Mouse (Mus musculus) frontal cortex, adult 2 months (tissue): ENCODE data around the gene Unc13a. TPM values are rescaled to one million over a fixed set of nuclear protein-coding genes. Genes with fewer than 3 reads are reported as not detected.

Experiments used
- DNase-seq, 2 experiments: peaks; one replicate each; pipeline ENCODE4 v3.0.0; 2022; ENCODE audit warnings: low spot score in 1 of 2; ENCODE audit errors: extremely low spot score in 1 of 2
- polyA plus RNA-seq: library from polyadenylated mRNA; depleted of rRNA; stranded (reverse); fragments of >200 nt; gene quantifications from 2 replicates; pipeline ENCODE4 v1.2.3, GENCODE M21; 2012

Unc13a gene
- polyA plus RNA-seq, 1 experiment: 176 TPM

- no peak for DNase-seq
Measured at GRCm38 (mm10) chr8:71689028-71689427, 17.5 kb upstream of the Unc13a start, which contains the start of gene Insl3. Gene Insl3 (plus strand): TSS chr8:71689214.

DNA sequence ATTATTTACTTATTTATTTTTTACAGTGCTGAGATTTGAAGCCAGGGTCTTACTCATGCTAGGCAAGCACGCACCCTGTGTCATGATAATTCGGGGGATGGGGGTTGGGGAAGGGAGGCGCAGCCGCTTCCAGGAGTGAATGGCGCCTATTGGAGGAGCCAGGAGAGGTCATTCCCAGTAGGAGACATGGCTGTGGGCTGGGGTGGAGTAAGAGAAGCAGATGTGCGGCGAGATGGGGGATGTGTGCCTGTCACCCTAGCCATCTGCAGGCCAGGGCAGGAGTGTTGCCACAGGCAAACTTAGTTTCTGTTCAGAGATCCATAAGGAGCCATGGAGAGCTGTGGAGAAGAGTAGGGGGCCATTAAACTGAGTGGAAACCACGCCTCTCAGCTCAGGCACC, 16.1 kb upstream of the Unc13a start:
- no peak for DNase-seq

DNA sequence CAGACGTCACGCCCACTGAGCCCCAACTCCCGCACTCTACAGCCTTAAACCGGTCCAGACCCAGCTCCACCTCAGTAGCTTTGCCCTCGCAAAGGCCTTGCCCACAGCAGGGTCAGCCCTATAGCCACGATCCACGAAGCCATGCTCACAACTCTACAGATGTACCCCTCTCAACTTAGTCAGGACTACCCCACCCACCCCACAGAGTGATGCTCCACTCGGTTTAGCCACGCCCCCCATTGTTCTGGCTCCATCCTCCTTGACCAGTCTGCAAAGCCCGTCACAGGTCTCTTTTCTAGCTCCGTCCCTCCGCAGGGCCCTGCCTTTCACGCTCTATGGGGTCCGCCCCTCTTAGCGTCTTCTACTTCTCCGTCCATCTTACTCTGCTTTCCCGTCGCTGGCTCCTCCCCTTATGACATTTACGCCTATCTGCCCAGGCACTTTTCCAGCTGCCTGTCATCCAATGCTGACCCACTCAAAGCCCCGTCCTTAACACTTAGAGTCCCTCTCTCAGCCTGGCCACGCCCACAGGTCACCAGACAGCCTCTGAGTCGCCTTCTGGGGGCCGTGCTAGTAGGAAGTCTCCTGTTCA, 14.7 kb upstream of the Unc13a start:
- no peak for DNase-seq

DNA sequence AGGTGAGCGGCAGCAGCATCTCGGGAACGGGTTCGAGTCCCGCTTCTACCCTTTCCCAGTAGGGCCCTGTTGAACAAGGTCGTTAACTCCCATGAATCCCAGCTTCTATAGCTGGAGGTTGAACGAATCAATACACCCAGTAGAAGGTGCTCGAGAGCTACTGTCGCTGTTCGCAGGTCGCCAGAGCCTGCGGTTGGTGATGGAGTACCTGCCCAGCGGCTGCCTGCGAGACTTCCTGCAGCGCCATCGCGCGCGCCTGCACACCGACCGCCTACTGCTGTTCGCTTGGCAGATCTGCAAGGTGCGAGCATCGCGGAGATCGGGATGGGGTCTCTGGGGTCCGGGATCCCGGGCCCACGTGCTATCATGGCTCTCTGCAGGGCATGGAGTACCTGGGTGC, 14.0 kb upstream of the Unc13a start:
- no peak for DNase-seq

DNA sequence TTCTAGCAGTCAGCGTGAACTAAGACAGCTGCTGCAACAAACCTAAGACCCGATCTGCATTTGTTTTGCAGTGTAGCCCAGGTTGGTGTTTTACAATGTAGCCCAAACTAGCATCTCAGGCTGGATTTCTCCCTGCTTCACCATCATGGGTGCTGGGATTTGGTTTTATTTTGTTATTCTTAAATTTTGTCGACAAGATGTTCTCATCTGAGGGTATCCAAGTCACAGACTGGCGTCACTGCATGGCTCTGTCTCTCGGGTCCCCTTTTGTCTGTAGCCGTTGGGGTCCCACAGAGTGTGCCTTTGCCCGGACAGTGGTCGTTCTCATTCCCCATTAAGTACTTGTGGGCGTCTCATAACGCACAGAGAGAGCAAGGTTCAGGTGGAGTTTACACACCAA, 13.1 kb upstream of the Unc13a start:
- DNase-seq: no peak

DNA sequence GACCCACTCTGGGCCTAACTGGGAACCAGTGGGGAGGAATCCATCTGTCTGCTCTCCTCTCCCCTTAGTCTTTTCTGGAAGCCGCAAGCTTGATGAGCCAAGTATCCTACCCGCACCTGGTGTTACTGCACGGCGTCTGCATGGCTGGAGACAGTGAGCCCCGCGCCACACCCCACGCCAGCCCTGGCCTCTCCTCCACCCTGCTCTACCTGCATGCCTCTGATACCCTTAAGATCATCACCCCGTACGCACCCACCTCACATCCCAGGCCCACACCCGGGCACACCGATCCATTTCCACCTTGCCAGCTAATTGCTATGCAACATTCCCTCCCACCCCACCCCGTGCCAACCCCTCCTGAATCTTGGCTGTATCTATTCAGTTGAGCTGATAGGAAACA, 11.3 kb upstream of the Unc13a start:
- no peak for DNase-seq

DNA sequence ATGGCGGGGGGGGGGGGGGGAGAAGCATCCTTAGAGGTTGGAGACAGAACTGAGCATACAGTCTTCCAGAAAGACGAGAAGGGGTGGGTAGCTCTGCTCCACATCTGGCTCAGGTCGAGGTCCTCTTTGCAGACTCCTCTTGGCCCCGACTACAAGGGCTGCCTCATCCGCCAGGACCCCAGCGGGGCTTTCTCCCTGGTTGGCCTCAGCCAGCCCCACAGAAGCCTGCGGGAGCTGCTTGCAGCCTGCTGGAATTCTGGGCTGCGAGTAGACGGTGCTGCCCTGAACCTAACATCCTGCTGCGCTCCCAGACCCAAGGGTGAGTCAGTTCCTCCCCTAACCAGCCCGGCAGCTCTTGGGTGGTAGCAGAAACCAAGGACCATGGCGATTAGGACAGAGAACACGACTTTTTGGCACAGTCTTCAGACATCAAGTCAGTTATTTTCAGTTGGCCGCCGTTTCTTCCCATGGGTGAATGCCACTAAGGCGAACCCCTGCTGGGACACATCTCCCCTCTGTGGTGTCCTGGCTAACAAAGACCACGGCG, 9.9 kb upstream of the Unc13a start:
- DNase-seq: no peak

DNA sequence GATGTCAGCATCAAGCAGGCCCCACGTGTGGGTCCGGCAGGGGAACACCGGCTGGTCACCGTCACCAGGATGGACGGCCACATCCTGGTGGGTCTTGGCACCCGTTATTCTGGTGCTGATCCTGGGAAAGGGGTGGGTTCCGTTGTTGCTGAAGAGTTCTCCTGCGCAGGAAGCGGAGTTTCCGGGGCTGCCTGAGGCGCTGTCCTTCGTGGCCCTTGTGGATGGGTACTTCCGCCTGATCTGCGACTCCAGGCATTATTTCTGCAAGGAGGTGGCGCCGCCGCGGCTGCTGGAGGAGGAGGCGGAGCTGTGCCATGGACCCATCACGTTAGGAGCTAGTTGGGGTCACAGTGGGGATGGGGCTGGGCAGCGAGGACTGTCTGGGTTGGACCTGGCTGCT, 8.9 kb upstream of the Unc13a start:
- DNase-seq: no peak

DNA sequence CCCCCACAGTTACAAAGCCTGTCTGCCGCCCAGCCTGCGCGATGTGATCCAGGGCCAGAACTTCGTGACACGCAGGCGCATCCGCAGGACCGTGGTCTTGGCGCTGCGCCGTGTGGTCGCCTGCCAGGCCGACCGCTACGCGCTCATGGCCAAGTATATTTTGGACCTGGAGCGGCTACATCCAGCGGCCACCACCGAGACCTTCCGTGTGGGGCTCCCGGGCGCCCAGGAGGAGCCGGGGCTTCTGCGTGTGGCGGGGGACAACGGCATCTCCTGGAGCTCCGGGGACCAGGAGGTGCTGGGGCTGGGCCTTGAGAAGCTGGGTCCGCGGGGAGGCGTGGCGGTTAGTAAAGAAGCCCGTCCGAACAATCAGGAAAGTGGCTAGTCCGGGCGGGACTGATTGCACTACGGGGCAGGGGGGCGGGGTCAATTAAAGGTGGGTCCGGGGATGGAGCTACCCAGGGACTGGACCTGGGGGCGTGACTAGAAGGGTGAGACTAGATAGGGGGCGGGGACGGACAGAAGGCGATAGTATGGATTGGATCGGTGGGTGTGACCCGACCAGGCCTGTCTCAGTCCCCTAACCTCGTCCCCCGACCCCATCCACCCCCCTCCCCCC, 8.1 kb upstream of the Unc13a start:
- DNase-seq: no peak

DNA sequence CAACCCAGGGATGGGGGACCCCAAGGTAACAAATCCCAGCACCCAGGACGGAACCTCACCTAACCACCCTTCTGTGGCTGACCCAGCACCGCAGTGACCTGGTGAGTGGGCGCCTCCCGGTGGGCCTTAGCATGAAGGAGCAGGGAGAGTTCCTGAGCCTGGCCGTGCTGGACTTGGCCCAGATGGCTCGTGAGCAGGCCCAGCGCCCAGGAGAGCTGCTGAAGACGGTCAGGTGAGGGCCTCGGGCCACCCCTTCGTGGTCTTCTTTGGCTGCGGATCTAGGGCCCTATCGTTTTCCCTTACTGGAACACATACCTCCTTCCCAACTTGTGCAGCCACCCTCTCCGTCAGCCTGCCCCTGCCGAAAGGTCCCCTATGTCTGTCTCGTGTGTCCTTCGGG, 7.6 kb upstream of the Unc13a start:
- DNase-seq: no peak

DNA sequence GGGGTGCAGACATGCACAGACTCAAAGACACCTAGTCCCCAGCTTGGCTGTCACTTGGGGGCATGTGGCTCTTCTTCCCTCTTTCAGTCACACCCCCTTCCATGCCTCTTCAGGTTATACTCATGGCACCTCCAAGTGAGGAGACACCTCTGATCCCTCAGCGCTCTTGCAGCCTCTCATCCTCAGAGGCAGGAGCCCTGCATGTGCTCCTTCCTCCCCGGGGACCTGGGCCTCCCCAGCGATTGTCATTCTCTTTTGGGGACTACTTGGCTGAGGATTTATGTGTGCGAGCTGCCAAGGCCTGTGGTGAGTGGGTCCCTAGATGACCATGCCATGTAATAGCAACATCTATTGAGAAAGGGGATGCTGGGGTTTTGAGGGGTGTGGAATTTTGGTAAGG, 6.7 kb upstream of the Unc13a start:
- DNase-seq: no peak

- DNase-seq: no peak
Measured at GRCm38 (mm10) chr8:71677555-71677954, 6.0 kb upstream of the Unc13a start.

GRCm38 (mm10) chr8:71676803-71677202, 5.2 kb upstream of the Unc13a start:
- no peak for DNase-seq

GRCm38 (mm10) chr8:71676020-71676741, 4.6 kb upstream of the Unc13a start, which contains the start of gene Jak3:
Gene Jak3 (plus strand): TSS chr8:71676296.
- DNase-seq: no peak

GRCm38 (mm10) chr8:71675456-71676019, 4.0 kb upstream of the Unc13a start:
- DNase-seq: no peak

GRCm38 (mm10) chr8:71674071-71674470, 2.5 kb upstream of the Unc13a start:
- no peak for DNase-seq

DNA sequence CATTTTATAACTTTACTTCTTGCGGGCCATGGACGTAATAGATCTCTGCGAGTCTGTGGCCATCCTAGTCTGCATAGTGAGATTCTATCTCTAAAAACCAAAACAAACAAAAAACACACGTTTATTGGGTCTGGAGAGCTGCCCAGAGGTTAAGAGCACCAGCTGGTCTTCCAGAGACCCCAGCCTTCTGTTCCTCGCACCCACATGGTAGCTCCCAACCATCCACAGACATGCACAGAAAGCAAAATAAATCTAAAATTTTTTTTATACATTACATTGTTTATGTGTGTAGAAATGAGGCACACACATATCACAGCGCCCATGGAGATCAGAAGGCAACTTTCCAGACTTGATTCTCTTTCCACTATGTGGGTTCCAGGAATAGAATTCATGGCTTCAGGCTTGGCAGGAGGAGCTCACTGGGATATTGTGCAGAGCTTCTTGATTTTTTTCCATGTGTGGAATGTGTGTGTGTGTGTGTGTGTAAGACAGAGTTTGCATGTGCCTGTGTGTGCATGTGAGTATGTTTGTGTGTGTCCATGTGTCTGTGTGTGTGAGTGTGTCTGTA, 695 bp upstream of the Unc13a start:
- DNase-seq: no peak

GRCm38 (mm10) chr8:71670621-71671548, 672 bp downstream of the Unc13a start:
- DNase-seq: peak; percentile 54 to 79

- DNase-seq: peak in 1 of 2 experiments; percentile 59
Measured at GRCm38 (mm10) chr8:71670198-71670597, 1.4 kb downstream of the Unc13a start.
